Mouse (Mus musculus) right cerebral cortex, postnatal 25 days (tissue): ENCODE results near the gene Anks1b.
A peak's percentile ranks its signal among the peaks of the same experiment; 100 is the strongest.

Source experiments
- DNase-seq: peaks from one replicate; pipeline ENCODE4 v3.0.0; 2022

Anks1b gene

GRCm38 (mm10) chr10:90400382-90400781 lies 527.1 kb downstream of the Anks1b start:
- DNase-seq = no peak

GRCm38 (mm10) chr10:90408484-90408883 lies 535.2 kb downstream of the Anks1b start:
- DNase-seq = no peak

GRCm38 (mm10) chr10:90431527-90431926 lies 558.2 kb downstream of the Anks1b start:
- no peak for DNase-seq

- DNase-seq = peak; percentile 48
These were observed 558.7 kb downstream of the Anks1b start for GRCm38 (mm10) chr10:90431974-90432373.

GRCm38 (mm10) chr10:90432479-90432878 lies 559.2 kb downstream of the Anks1b start:
- peak; percentile 26 for DNase-seq

- no peak for DNase-seq
These were observed 567.7 kb downstream of the Anks1b start for GRCm38 (mm10) chr10:90441036-90441435.

- DNase-seq = no peak
These were observed 568.3 kb downstream of the Anks1b start for GRCm38 (mm10) chr10:90441656-90442055.

GRCm38 (mm10) chr10:90464906-90465305 lies 591.6 kb downstream of the Anks1b start:
- DNase-seq = no peak

- DNase-seq = no peak
These were observed 592.1 kb downstream of the Anks1b start for GRCm38 (mm10) chr10:90465426-90465825.

- no peak for DNase-seq
These were observed 594.2 kb downstream of the Anks1b start for GRCm38 (mm10) chr10:90467546-90467945.

GRCm38 (mm10) chr10:90493436-90493835 lies 620.1 kb downstream of the Anks1b start:
- DNase-seq = peak; percentile 57

GRCm38 (mm10) chr10:90493996-90494642 lies 620.8 kb downstream of the Anks1b start:
- no peak for DNase-seq

- peak; percentile 60 for DNase-seq
These were observed 621.7 kb downstream of the Anks1b start for GRCm38 (mm10) chr10:90494981-90495516.

GRCm38 (mm10) chr10:90507561-90507960 lies 634.3 kb downstream of the Anks1b start:
- no peak for DNase-seq

- no peak for DNase-seq
These were observed 639.5 kb downstream of the Anks1b start for GRCm38 (mm10) chr10:90512801-90513200.

- no peak for DNase-seq
These were observed 658.5 kb downstream of the Anks1b start for GRCm38 (mm10) chr10:90531813-90532212.

- DNase-seq = no peak
These were observed 662.1 kb downstream of the Anks1b start for GRCm38 (mm10) chr10:90535370-90535769.

- DNase-seq = peak; percentile 14
These were observed 673.3 kb downstream of the Anks1b start for GRCm38 (mm10) chr10:90546635-90547034.

- no peak for DNase-seq
These were observed 689.6 kb downstream of the Anks1b start for GRCm38 (mm10) chr10:90562906-90563305.

- peak; percentile 71 for DNase-seq
These were observed 703.1 kb downstream of the Anks1b start for GRCm38 (mm10) chr10:90576191-90577098.

- DNase-seq = no peak
These were observed 703.8 kb downstream of the Anks1b start for GRCm38 (mm10) chr10:90577099-90577461.

- peak; percentile 16 for DNase-seq
These were observed 704.5 kb downstream of the Anks1b start for GRCm38 (mm10) chr10:90577777-90578176.

- no peak for DNase-seq
These were observed 706.7 kb downstream of the Anks1b start for GRCm38 (mm10) chr10:90579970-90580369.

- DNase-seq = no peak
These were observed 710.7 kb downstream of the Anks1b start for GRCm38 (mm10) chr10:90584052-90584451.
